Mouse (Mus musculus) forebrain, embryonic 12.5 days (tissue): ENCODE measurements around the gene Pih1d1. TPM values are rescaled to one million over a fixed set of nuclear protein-coding genes. Genes with fewer than 3 reads are reported as not detected.

Experiments
- microRNA counts: library from miRNA; unstranded; fragments of <30 nt; microRNA quantifications from one replicate; lab custom pipeline; 2017
- microRNA-seq: library from miRNA; unstranded; fragments of <30 nt; microRNA quantifications from one replicate; pipeline ENCODE4, GENCODE M21; 2017
- polyA plus RNA-seq: library from polyadenylated mRNA; unstranded; fragments of >200 nt; fragmentation: Nextera tagmentation; extraction: Ambion mirVana; gene quantifications from 2 replicates; pipeline ENCODE4 v1.2.1, GENCODE M21; 2016

Pih1d1 gene
- polyA plus RNA-seq, 1 experiment from 2014 or later, result 95.0 TPM

MicroRNAs encoded within 50 kb of the gene (microRNA counts, 519-probe panel; counts per million panel counts)
- microRNA mmu-miR-150 (lab: Ali Mortazavi, UCI), result 3,146 counts per million, percentile 27 among the panel's probes with 10 or more counts

Small RNAs within 50 kb of the gene (microRNA-seq; reads per million reads assigned to microRNA genes)
- gene Mir150 (17.5 reads per million, percentile 32 among the genes with 10 or more reads in this experiment), gene Mir5121 (20.1 reads per million, percentile 34 among the genes with 10 or more reads in this experiment), gene Mir7055 (not detected)

Other genes with a start within 250 kb of the Pih1d1 start
- 85.8 and 94.4 TPM in 2 replicates for gene Ap2a1, start 224.8 kb upstream of the Pih1d1 start, polyA plus RNA-seq
- 0.27 TPM in 1 of 2 replicates, not detected in the other for gene Tsks, start 211.1 kb upstream of the Pih1d1 start, polyA plus RNA-seq
- 35.1 and 38.1 TPM in 2 replicates for gene Cpt1c, start 179.5 kb upstream of the Pih1d1 start, polyA plus RNA-seq
- 585 and 631 TPM in 2 replicates for gene Prmt1, start 167.7 kb upstream of the Pih1d1 start, polyA plus RNA-seq
- 72.4 and 73.0 TPM in 2 replicates for gene Irf3, start 156.7 kb upstream of the Pih1d1 start, polyA plus RNA-seq
- 57.8 and 66.4 TPM in 2 replicates for gene Bcl2l12, start 155.6 kb upstream of the Pih1d1 start, polyA plus RNA-seq
- 47.4 and 52.0 TPM in 2 replicates for gene Scaf1, start 137.9 kb upstream of the Pih1d1 start, polyA plus RNA-seq
- gene Rras, start 136.3 kb upstream of the Pih1d1 start, polyA plus RNA-seq, result 11.4 and 13.8 TPM in 2 replicates
- gene Prr12, start 101.4 kb upstream of the Pih1d1 start, polyA plus RNA-seq, result 13.1 and 13.6 TPM in 2 replicates
- 53.7 and 54.4 TPM in 2 replicates for gene Nosip, start 91.9 kb upstream of the Pih1d1 start, polyA plus RNA-seq
- 17.1 and 18.2 TPM in 2 replicates for gene Prrg2, start 91.6 kb upstream of the Pih1d1 start, polyA plus RNA-seq
- gene Rcn3, start 62.1 kb upstream of the Pih1d1 start, polyA plus RNA-seq, result 80.5 and 101 TPM in 2 replicates
- gene Fcgrt, start 50.5 kb upstream of the Pih1d1 start, polyA plus RNA-seq, result 8.3 and 9.6 TPM in 2 replicates
- 1,226 and 1,285 TPM in 2 replicates for gene Rps11, start 29.9 kb upstream of the Pih1d1 start, polyA plus RNA-seq
- gene Rpl13a, start 25.5 kb upstream of the Pih1d1 start, polyA plus RNA-seq, result 1,106 and 1,135 TPM in 2 replicates
- 0.27 TPM in 1 of 2 replicates, not detected in the other for gene Gm45713, start 18.1 kb upstream of the Pih1d1 start, polyA plus RNA-seq
- gene Flt3l, start 17.9 kb upstream of the Pih1d1 start, polyA plus RNA-seq, result 0.21 and 0.72 TPM in 2 replicates
- gene Aldh16a1, start 281 bp downstream of the Pih1d1 start, polyA plus RNA-seq, result 41.9 and 42.9 TPM in 2 replicates
- 6.3 and 7.9 TPM in 2 replicates for gene Slc17a7, start 9.6 kb downstream of the Pih1d1 start, polyA plus RNA-seq
- 0.52 and 1.4 TPM in 2 replicates for gene Gfy, start 25.3 kb downstream of the Pih1d1 start, polyA plus RNA-seq
- 0.45 and 1.5 TPM in 2 replicates for gene Pth2, start 26.7 kb downstream of the Pih1d1 start, polyA plus RNA-seq
- 1.2 TPM in 2 replicates for gene Ccdc155, start 50.6 kb downstream of the Pih1d1 start, polyA plus RNA-seq
- 0.72 and 0.78 TPM in 2 replicates for gene Dkkl1, start 57.8 kb downstream of the Pih1d1 start, polyA plus RNA-seq
- gene Tead2, start 61.5 kb downstream of the Pih1d1 start, polyA plus RNA-seq, result 245 and 256 TPM in 2 replicates
- 1.2 and 1.3 TPM in 2 replicates for gene Cd37, start 84.8 kb downstream of the Pih1d1 start, polyA plus RNA-seq
- 0.09 and 0.20 TPM in 2 replicates for gene Slc6a16, start 86.8 kb downstream of the Pih1d1 start, polyA plus RNA-seq
- gene Slc6a21, start 123.2 kb downstream of the Pih1d1 start, polyA plus RNA-seq, result not detected in 2 replicates
- gene Trpm4, start 179.5 kb downstream of the Pih1d1 start, polyA plus RNA-seq, result 4.6 and 6.6 TPM in 2 replicates
- 0.13 and 0.20 TPM in 2 replicates for gene Hrc, start 181.0 kb downstream of the Pih1d1 start, polyA plus RNA-seq
- 12.6 and 14.9 TPM in 2 replicates for gene Ppfia3, start 212.7 kb downstream of the Pih1d1 start, polyA plus RNA-seq
- gene Lin7b, start 216.3 kb downstream of the Pih1d1 start, polyA plus RNA-seq, result 3.1 TPM in 2 replicates
- 313 and 314 TPM in 2 replicates for gene Snrnp70, start 241.4 kb downstream of the Pih1d1 start, polyA plus RNA-seq